Comparison of ENCODE assay signal across 8 mouse cellular contexts in the genomic region with DNA sequence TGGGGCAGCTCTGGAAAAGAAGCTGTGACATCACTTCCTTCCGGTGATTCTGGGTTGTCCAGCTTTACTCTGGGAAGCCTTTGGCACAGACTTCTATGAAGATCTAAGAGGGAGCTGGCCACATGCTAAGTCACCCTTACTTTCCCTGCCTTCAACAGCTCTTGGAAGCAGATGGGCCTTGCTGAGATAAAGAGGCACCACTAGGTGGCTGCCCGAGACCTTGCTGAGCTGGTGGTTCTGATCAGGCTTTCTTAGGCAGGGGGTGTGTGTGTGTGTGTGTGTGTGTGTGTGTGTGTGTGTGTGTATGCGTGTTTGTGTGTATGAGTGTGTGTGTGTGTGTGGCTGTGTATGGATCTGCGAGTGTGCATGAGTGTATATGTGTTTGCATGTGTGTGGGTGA. TPM values are rescaled to one million over a fixed set of nuclear protein-coding genes. Genes with fewer than 3 reads are reported as not detected.
DNase-seq lines count a peak whose midpoint lies in the region; ATAC-seq and TF ChIP-seq lines count a peak whose summit lies in the region.

No protein-coding gene starts in this region.

- H3K27ac ChIP-seq in heart, embryonic 10.5 days: no peak overlapping the region
- no peak overlapping the region for H3K27ac ChIP-seq in cerebellum, adult 2 months (ENCODE audit: insufficient read depth, low read length)
- peak overlapping the region; percentile 83 for H3K27ac ChIP-seq in limb, embryonic 15.5 days
- no peak overlapping the region for H3K27ac ChIP-seq in neural tube, embryonic 11.5 days (ENCODE audit: low read depth, low read length)

- ATAC-seq in limb, embryonic 15.5 days (ENCODE audit: insufficient number of reproducible peaks, low FRiP score, low TSS enrichment, low read depth): no peak
- peak; percentile 65; the same call in 1 of the 2 replicates for ATAC-seq in neural tube, embryonic 11.5 days (ENCODE audit: insufficient read depth, low FRiP score, low TSS enrichment)

- intact Hi-C loops in gastrocnemius, postnatal 14 days (cut with DNase I; ENCODE audit: low total_unique reads): loop anchor here (5.0 to 10.0 kb wide), 2 partner anchors 57 to 130 kb away; no protein-coding TSS in a partner anchor

- no peak for TF ChIP-seq POLR2A in cerebellum, adult 2 months (IDR thresholded peaks at IDR 0.05; ENCODE audit: borderline replicate concordance, insufficient read depth, low read length)

- no peak overlapping the region for H3K9ac ChIP-seq in limb, embryonic 15.5 days
- H3K9ac ChIP-seq in neural tube, embryonic 11.5 days (ENCODE audit: low read length): no peak overlapping the region

- no peaks in the 10 kb centered on the region for H3K9me3 ChIP-seq in heart, embryonic 10.5 days
- no peaks in the 10 kb centered on the region for H3K9me3 ChIP-seq in limb, embryonic 15.5 days
- no peaks in the 10 kb centered on the region for H3K9me3 ChIP-seq in neural tube, embryonic 11.5 days (ENCODE audit: control insufficient read depth, low read length)

- H3K4me1 ChIP-seq in heart, embryonic 10.5 days: peaks cover 18% of the 10 kb centered on the region; the same call in 1 of the 2 replicates
- H3K4me1 ChIP-seq in cerebellum, adult 2 months (ENCODE audit: control insufficient read depth, insufficient read depth, low read length): no peaks in the 10 kb centered on the region
- H3K4me1 ChIP-seq in limb, embryonic 15.5 days: peaks cover 54% of the 10 kb centered on the region
- H3K4me1 ChIP-seq in neural tube, embryonic 11.5 days (ENCODE audit: control insufficient read depth, insufficient read depth, low read length): no peaks in the 10 kb centered on the region

- peak; percentile 63 for TF ChIP-seq CTCF in cerebellum, adult 2 months (IDR thresholded peaks at IDR 0.05; ENCODE audit: borderline replicate concordance, insufficient read depth, low read depth, low read length)

- DNase-seq in heart, adult 11 months: peak; percentile 91
- DNase-seq in heart, embryonic 10.5 days (ENCODE audit: low spot score): no peak
- peak; percentile 25 to 32 for DNase-seq in cerebellum, adult 2 months
- peak; percentile 61 for DNase-seq in gastrocnemius, postnatal 14 days
- peak; percentile 36 to 53 for DNase-seq in kidney, adult 8-10 months
- peak; percentile 57 for DNase-seq in neural tube, embryonic 11.5 days (ENCODE audit: low spot score)
- DNase-seq in thymus, postnatal 4 days: peak; percentile 64

- H3K27me3 ChIP-seq in heart, embryonic 10.5 days (ENCODE audit: insufficient read depth, poor library complexity, severe bottlenecking): peaks cover 9% of the 10 kb centered on the region; the same call in 1 of the 2 replicates
- H3K27me3 ChIP-seq in cerebellum, adult 2 months (ENCODE audit: control insufficient read depth, insufficient read depth, low read length): no peaks in the 10 kb centered on the region
- H3K27me3 ChIP-seq in limb, embryonic 15.5 days: no peaks in the 10 kb centered on the region
- no peaks in the 10 kb centered on the region for H3K27me3 ChIP-seq in neural tube, embryonic 11.5 days (ENCODE audit: control insufficient read depth, insufficient read depth, low read length)

- no peak overlapping the region for H3K4me3 ChIP-seq in heart, embryonic 10.5 days
- H3K4me3 ChIP-seq in cerebellum, adult 2 months (replicated peaks; ENCODE audit: insufficient read depth, low read depth, low read length): no peak overlapping the region
- no peak overlapping the region for H3K4me3 ChIP-seq in limb, embryonic 15.5 days
- no peak overlapping the region for H3K4me3 ChIP-seq in neural tube, embryonic 11.5 days (ENCODE audit: low read depth, low read length)

- no peaks in the 10 kb centered on the region for H3K36me3 ChIP-seq in heart, embryonic 10.5 days
- no peaks in the 10 kb centered on the region for H3K36me3 ChIP-seq in limb, embryonic 15.5 days
- no peaks in the 10 kb centered on the region for H3K36me3 ChIP-seq in neural tube, embryonic 11.5 days (ENCODE audit: control insufficient read depth, insufficient read depth, low read length)

- 25% methylated on average over 4 of the region's 4 CpGs for WGBS in heart, embryonic 10.5 days
- WGBS in cerebellum, adult 2 months: 27% methylated on average over 4 of the region's 4 CpGs
- WGBS in limb, embryonic 15.5 days: 22% methylated on average over 4 of the region's 4 CpGs
- 31% methylated on average over 4 of the region's 4 CpGs for WGBS in neural tube, embryonic 11.5 days

- H3K4me2 ChIP-seq in limb, embryonic 15.5 days: no peak overlapping the region
- no peak overlapping the region for H3K4me2 ChIP-seq in neural tube, embryonic 11.5 days (ENCODE audit: low read depth)

RNA-seq across cellular contexts. Expression of a gene that starts 13.4 kb away (rescaled TPM):
- 6.8 and 8.3 TPM in 2 replicates for polyA plus RNA-seq in heart, embryonic 10.5 days (2016; fragmentation: Nextera tagmentation; extraction: Ambion mirVana)
- polyA plus RNA-seq in cerebellum, adult 2 months (2012; rRNA removed): 1.9 and 2.1 TPM in 2 replicates
- total RNA-seq in gastrocnemius, postnatal 14 days (2021): 1 to 10 TPM; 1.4 to 2.0 TPM
- 11.5 and 12.0 TPM in 2 replicates for polyA plus RNA-seq in limb, embryonic 15.5 days (2015; fragmentation: Nextera tagmentation; extraction: Ambion mirVana)
- 8.9 and 9.2 TPM in 2 replicates for polyA plus RNA-seq in neural tube, embryonic 11.5 days (2014; fragmentation: Nextera tagmentation; extraction: Ambion mirVana)
